Mouse (Mus musculus) lung, adult 2 months (tissue): ENCODE measurements around the gene Rfx6. TPM values are rescaled to one million over a fixed set of nuclear protein-coding genes. Genes with fewer than 3 reads are reported as not detected.

Source experiments
- DNase-seq: peaks from one replicate; pipeline ENCODE4 v3.0.0; 2022
- H3K4me1 ChIP-seq: fragments of 200-500 bp; 2 replicates; pipeline ENCODE4 v1.6.1; 2011; ENCODE audit warnings: low read length; ENCODE audit not compliant: control insufficient read depth, insufficient read depth
- H3K4me3 ChIP-seq: fragments of 200-500 bp; replicated peaks from 2 replicates; pipeline ENCODE3; 2011; ENCODE audit warnings: low read depth, mild to moderate bottlenecking, control low read depth, low read length; ENCODE audit errors: extremely low read depth
- CTCF ChIP-seq: fragments of 200-500 bp; IDR thresholded peaks from 2 replicates; pipeline ENCODE4 v1.5.1; 2011; ENCODE audit warnings: mild to moderate bottlenecking, low read length, control low read depth; ENCODE audit not compliant: insufficient read depth
- POLR2A ChIP-seq: fragments of 200-500 bp; IDR thresholded peaks from 2 replicates; pipeline ENCODE4 v1.6.1; 2011; ENCODE audit warnings: low read depth, mild to moderate bottlenecking, control low read depth, low read length, borderline replicate concordance; ENCODE audit errors: extremely low read depth
- WGBS: fragments of 180-500 bp; shearing (Covaris S2); methylation state at CpG from one replicate; pipeline ENCODE4 v1.1.7; 2018; 5-methylcytosine and 5-hydroxymethylcytosine counted together
- polyA plus RNA-seq: library from polyadenylated mRNA; depleted of rRNA; stranded (reverse); fragments of >200 nt; gene quantifications from 2 replicates; pipeline ENCODE4 v1.2.3, GENCODE M21; 2012; rRNA removed

Rfx6 gene
- not detected in 2 replicates for polyA plus RNA-seq

DNA sequence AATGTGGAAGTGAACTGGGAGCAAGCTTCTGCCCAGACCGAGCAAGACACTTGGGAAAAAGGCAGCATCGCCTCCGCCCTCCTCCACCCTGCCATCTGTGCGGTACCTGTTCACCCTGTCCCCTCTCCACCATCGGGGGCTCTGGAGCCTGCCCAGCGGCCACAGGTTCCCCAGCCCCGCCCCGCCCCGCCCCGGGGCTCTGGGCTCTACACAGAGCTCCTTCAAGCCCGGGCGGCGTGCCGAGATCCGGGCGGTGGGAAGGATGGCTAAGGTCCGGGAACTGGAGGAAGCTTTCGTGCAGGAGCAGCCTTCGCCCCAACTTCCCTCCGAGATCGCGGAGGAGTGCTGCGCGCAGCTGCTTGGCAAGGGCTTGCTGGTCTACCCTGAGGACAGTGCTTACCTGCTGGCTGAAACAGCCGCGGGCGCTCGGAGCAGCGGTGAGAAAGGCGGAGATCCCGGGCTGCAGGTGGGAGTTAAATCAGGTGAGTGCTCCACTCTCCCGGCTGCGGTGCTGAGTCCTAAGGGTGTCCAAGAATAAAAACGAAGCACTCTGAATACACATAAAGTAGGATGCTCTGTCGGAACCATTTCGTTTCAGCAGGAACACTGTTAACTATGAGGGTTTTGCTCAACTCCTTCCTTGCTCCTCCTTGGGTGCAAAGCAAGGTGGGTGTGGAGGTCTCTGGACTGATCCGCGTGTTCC is at the start of gene Rfx6:
Gene Rfx6, plus strand, starts transcription at position 209 of the 703 bp plus-strand sequence.
- H3K4me1 ChIP-seq: no peaks in the 10 kb centered on the region
- DNase-seq: peak; percentile 3
- H3K4me3 ChIP-seq: no peak within 1 kb of the TSS
- 3% methylated on average over 38 of the region's 38 CpGs for WGBS
- TF ChIP-seq CTCF (no peak), POLR2A (no peak)

GRCm38 (mm10) chr10:51631411-51632136 is 46.0 kb upstream of the Rfx6 start, which contains the start of gene Gprc6a:
Gene Gprc6a (minus strand): TSS chr10:51631461.
- WGBS: 22% methylated on average over 8 of the region's 8 CpGs
- H3K4me3 ChIP-seq: no peak within 1 kb of the TSS
- TF ChIP-seq POLR2A (no peak), CTCF (no peak)
- H3K4me1 ChIP-seq: no peaks in the 10 kb centered on the region
- no peak for DNase-seq

DNA sequence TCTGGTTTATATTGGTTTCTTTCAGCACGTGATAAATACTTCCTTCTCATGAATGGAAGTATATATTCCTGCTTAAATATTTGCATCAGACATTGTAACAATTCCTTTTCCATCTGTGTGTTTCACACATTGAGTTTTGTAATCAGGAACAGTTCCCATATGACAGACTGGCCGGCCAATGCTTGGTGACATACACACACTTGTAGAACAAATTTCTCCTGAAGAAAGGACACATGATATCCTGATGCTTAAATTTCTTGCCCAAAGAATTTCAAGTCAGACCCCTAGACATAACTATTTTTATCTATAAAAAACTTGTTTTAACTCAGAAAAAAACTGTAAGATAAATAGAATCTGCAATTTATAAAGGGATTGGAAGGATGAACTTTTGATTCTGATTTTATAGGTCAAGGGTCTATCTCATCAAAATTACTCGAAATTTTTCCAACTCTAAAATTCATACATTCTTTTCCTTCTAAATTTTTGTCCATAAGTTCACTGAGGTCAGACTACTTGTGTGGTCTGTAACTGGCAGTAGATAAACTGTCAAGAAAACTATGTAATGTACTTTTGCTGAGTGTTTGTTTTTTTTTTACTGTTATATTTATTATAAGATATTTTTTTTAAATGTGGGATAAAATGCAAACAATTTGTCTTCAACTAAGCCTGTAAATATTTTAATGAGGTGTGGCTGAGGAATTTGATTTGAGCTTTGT is 27.9 kb upstream of the Rfx6 start:
- 47% methylated on average over 3 of the region's 3 CpGs for WGBS
- DNase-seq: no peak
- TF ChIP-seq CTCF: no peak
- TF ChIP-seq POLR2A: no peak
- Histone ChIP-seq H3K4me1 (no peaks in the 10 kb centered on the region), H3K4me3 (no peak overlapping the region)

GRCm38 (mm10) chr10:51657324-51657723 is 20.2 kb upstream of the Rfx6 start:
- TF ChIP-seq CTCF (peak; percentile 7; the same call in 1 of the 2 replicates), POLR2A (no peak)
- H3K4me3 ChIP-seq: no peak overlapping the region
- no peak for DNase-seq
- 55% methylated on average over 1 of the region's 1 CpGs for WGBS
- H3K4me1 ChIP-seq: no peaks in the 10 kb centered on the region

DNA sequence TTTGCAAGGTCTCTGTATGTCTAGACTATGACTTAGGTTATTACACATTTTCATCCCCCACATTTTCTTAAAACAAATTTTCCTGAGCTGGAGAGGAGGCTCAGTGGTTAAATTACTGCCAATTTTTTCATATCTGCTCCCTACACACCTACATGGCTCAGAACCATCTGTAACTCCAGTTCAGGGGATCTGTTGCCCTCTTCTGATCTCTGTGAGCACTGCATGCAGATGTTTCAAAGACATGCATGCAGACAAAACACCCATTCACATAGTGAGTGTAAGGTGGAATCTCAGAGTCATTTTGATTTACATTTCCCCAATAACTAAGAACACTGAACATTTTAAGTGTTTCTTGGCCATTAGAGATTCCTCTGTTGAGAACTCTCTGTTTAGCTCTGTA is 8.2 kb upstream of the Rfx6 start:
- TF ChIP-seq POLR2A (no peak), CTCF (no peak)
- no peak for DNase-seq
- no peaks in the 10 kb centered on the region for H3K4me1 ChIP-seq
- H3K4me3 ChIP-seq: no peak overlapping the region

DNA sequence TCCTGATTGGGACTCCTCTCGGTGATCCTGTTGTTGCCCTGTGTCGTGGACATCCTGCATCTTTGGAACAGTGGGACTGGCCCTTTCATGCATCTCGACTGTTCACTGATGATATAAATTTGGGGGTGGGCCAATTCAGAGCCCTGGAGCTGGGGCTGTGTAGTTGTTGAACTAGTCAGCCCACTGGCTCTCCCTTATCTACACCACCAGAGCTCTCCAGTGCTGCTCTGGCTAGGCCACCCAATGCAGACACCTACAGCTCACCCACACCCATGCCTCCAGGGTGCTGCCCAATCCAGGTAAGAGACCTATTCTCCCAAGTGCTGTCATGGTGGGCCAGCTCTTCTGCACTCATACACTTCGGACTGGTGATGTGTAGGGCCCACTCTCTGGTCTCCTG is 6.0 kb upstream of the Rfx6 start:
- Histone ChIP-seq H3K4me1 (no peaks in the 10 kb centered on the region), H3K4me3 (no peak overlapping the region)
- 74% methylated on average over 4 of the region's 4 CpGs for WGBS
- DNase-seq: no peak
- no peak for TF ChIP-seq POLR2A

- DNase-seq: no peak
- 30% methylated on average over 1 of the region's 1 CpGs for whole genome bisulfite sequencing
- no peak for TF ChIP-seq POLR2A
- no peak for TF ChIP-seq CTCF
- Histone ChIP-seq H3K4me1 (no peaks in the 10 kb centered on the region), H3K4me3 (no peak overlapping the region)
Measured at GRCm38 (mm10) chr10:51672082-51672779, 5.3 kb upstream of the Rfx6 start.

DNA sequence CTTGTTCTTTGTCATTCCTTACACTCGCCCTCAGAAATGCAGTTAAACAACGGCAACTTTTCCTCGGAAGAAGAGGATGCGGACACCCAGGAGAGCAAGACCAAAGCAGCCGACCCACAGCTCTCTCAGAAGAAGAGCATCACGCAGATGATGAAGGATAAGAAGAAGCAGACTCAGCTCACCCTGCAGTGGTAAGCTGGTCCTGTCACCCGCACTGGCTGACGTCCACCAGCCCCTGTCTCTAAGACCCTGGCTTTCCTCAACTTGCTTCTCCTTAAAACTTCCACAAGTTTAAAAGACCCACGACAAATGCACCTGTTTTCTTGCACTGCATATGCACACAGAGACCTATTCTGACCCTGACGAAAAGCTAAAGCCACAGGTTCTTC is 689 bp downstream of the Rfx6 start:
- Histone ChIP-seq H3K4me3 (no peak overlapping the region), H3K4me1 (no peaks in the 10 kb centered on the region)
- no peak for TF ChIP-seq POLR2A
- no peak for TF ChIP-seq CTCF
- WGBS: 12% methylated on average over 10 of the region's 10 CpGs
- DNase-seq: no peak

DNA sequence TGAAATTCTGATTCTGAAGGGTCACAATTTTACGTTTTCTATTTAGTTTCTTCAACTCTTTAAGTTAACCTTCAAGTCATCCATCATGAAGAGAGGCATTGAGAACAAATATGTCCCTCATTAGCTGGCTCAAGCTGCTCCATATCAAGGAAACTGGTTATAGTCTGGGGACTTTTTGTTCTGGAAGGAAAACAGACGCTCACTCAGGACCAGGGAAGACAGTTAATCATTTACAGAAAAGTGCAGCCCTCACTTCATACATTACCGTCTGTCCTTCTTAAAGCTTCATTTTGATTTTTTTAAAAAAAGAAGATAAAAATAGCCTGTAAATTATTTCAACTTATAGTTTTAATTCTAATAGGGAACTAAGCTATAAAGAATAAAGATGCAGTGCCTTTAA is 43.3 kb downstream of the Rfx6 start:
- Histone ChIP-seq H3K4me3 (no peak overlapping the region), H3K4me1 (no peaks in the 10 kb centered on the region)
- WGBS: 27% methylated on average over 3 of the region's 3 CpGs
- no peak for TF ChIP-seq CTCF
- no peak for TF ChIP-seq POLR2A
- DNase-seq: no peak
